Mouse (Mus musculus) ovary, postnatal 36 days (tissue): ENCODE measurements around the gene Vmn2r57.
"Not testable (repeated sequence)": the region's sequence is repeated elsewhere in the genome, so short reads cannot be mapped to it uniquely, and the experiment has no call there.

Source experiments
- DNase-seq: peaks from one replicate; pipeline ENCODE4 v3.0.0; 2022; ENCODE audit warnings: low spot score, mixed read lengths

Gene Vmn2r57

GRCm38 (mm10) chr7:41448596-41448995, at the start of gene Vmn2r57:
Vmn2r57 (minus strand) TSS chr7:41448696.
- not testable (repeated sequence) for DNase-seq

- DNase-seq: no peak
Measured at GRCm38 (mm10) chr7:41497871-41498270, 49.4 kb upstream of the Vmn2r57 start.

- DNase-seq: no peak
Measured at GRCm38 (mm10) chr7:41451864-41452263, 3.4 kb upstream of the Vmn2r57 start.

GRCm38 (mm10) chr7:41394130-41394529, 54.4 kb downstream of the Vmn2r57 start:
- no peak for DNase-seq

GRCm38 (mm10) chr7:41393048-41393971, 55.2 kb downstream of the Vmn2r57 start, which contains the start of gene AI987944:
AI987944 (minus strand) TSS chr7:41393379.
- DNase-seq: peak; percentile 68
